Mouse (Mus musculus): ENCODE measurements at regions not wholly inside any gene's neighbourhood (a gene's known extent, or its start where the extent isn't known, plus 50 kb on each side); places are given as distances from the start of the nearest gene placed in this dataset.

- DNase-seq (ENCODE audit: low spot score): no peak
Observed at GRCm38 (mm10) chr1:41551271-41551670, 745.9 kb downstream of the Tmem182 start.

GRCm38 (mm10) chr1:41555607-41556006 is 750.2 kb downstream of the Tmem182 start:
- DNase-seq (ENCODE audit: low spot score): peak; percentile 3

- no peak for DNase-seq (ENCODE audit: low spot score)
Observed at GRCm38 (mm10) chr1:41559101-41559665, 753.8 kb downstream of the Tmem182 start.

GRCm38 (mm10) chr1:41559991-41560390 is 754.6 kb downstream of the Tmem182 start:
- no peak for DNase-seq (ENCODE audit: low spot score)

- DNase-seq (ENCODE audit: low spot score): no peak
Observed at GRCm38 (mm10) chr1:41603471-41603870, 798.1 kb downstream of the Tmem182 start.

GRCm38 (mm10) chr1:41604996-41605747 is 799.8 kb downstream of the Tmem182 start:
- DNase-seq (ENCODE audit: low spot score): no peak

- DNase-seq (ENCODE audit: low spot score): no peak
Observed at GRCm38 (mm10) chr1:41605748-41606131, 800.3 kb downstream of the Tmem182 start.

GRCm38 (mm10) chr1:41610783-41611182 is 805.4 kb downstream of the Tmem182 start:
- DNase-seq (ENCODE audit: low spot score): no peak

GRCm38 (mm10) chr1:41651804-41652203 is 846.4 kb downstream of the Tmem182 start:
- DNase-seq (ENCODE audit: low spot score): no peak

- no peak for DNase-seq (ENCODE audit: low spot score)
Observed at GRCm38 (mm10) chr1:41652210-41652609, 846.8 kb downstream of the Tmem182 start.

GRCm38 (mm10) chr1:41652646-41653427 is 847.4 kb downstream of the Tmem182 start:
- DNase-seq (ENCODE audit: low spot score): peak; percentile 46

GRCm38 (mm10) chr1:41674086-41674485 is 868.7 kb downstream of the Tmem182 start:
- no peak for DNase-seq (ENCODE audit: low spot score)

GRCm38 (mm10) chr1:41675345-41675744 is 869.9 kb downstream of the Tmem182 start:
- DNase-seq (ENCODE audit: low spot score): no peak

- no peak for DNase-seq (ENCODE audit: low spot score)
Observed at GRCm38 (mm10) chr1:41705692-41706091, 900.3 kb downstream of the Tmem182 start.

- DNase-seq (ENCODE audit: low spot score): no peak
Observed at GRCm38 (mm10) chr1:41742644-41743331, 937.4 kb downstream of the Tmem182 start.

GRCm38 (mm10) chr1:41743332-41743710 is 937.9 kb downstream of the Tmem182 start:
- no peak for DNase-seq (ENCODE audit: low spot score)

- DNase-seq (ENCODE audit: low spot score): no peak
Observed at GRCm38 (mm10) chr1:41744531-41744930, 939.1 kb downstream of the Tmem182 start.

- DNase-seq (ENCODE audit: low spot score): no peak
Observed at GRCm38 (mm10) chr1:41759366-41759765, 936.2 kb upstream of the Pou3f3 start.

All from layer of hippocampus, adult 11-12 months (tissue).